10 mouse cellular contexts compared by ENCODE assay signal in genomic region chr12:101875107-101875506, GRCm38 (mm10). TPM values are rescaled to one million over a fixed set of nuclear protein-coding genes. Genes with fewer than 3 reads are reported as not detected.
DNase-seq lines count a peak whose midpoint lies in the region; ATAC-seq lines count a peak whose summit lies in the region.
"Had no signal": no experiment of that assay in that cellular context is flagged by ENCODE, and none has a peak within 500 bp of the region (broad histone marks: within the 10 kb centered on the region; RNA-seq: fewer than 3 reads in every experiment).

No protein-coding gene starts in this region.

- no peaks in the 10 kb centered on the region for H3K4me1 ChIP-seq in hindbrain, embryonic 11.5 days (replicated peaks; ENCODE audit: control insufficient read depth, insufficient read depth, low read length)
- no peaks in the 10 kb centered on the region for H3K4me1 ChIP-seq in hindbrain, embryonic 12.5 days
- no peaks in the 10 kb centered on the region for H3K4me1 ChIP-seq in embryonic facial prominence, embryonic 14.5 days (ENCODE audit: control insufficient read depth, insufficient read depth, low read length)
- H3K4me1 ChIP-seq: kidney, embryonic 15.5 days had no signal

- H3K4me3 ChIP-seq in hindbrain, embryonic 11.5 days (ENCODE audit: low read depth, low read length) = no peak overlapping the region
- no peak overlapping the region for H3K4me3 ChIP-seq in hindbrain, embryonic 12.5 days
- H3K4me3 ChIP-seq in embryonic facial prominence, embryonic 14.5 days (ENCODE audit: low read depth, low read length) = no peak overlapping the region
- H3K4me3 ChIP-seq: kidney, embryonic 15.5 days had no signal

- peaks cover 2% of the 10 kb centered on the region; the same call in 1 of the 2 replicates for H3K36me3 ChIP-seq in hindbrain, embryonic 11.5 days (ENCODE audit: control insufficient read depth, insufficient read depth, low read length)
- peaks cover 27% of the 10 kb centered on the region for H3K36me3 ChIP-seq in hindbrain, embryonic 12.5 days
- H3K36me3 ChIP-seq in embryonic facial prominence, embryonic 14.5 days (ENCODE audit: control insufficient read depth, insufficient read depth, low read length) = peaks cover 64% of the 10 kb centered on the region

- H3K27ac ChIP-seq in hindbrain, embryonic 11.5 days (ENCODE audit: low read depth, low read length) = no peak overlapping the region
- no peak overlapping the region for H3K27ac ChIP-seq in hindbrain, embryonic 12.5 days
- H3K27ac ChIP-seq in embryonic facial prominence, embryonic 14.5 days (replicated peaks; ENCODE audit: low read depth, low read length) = no peak overlapping the region
- H3K27ac ChIP-seq: kidney, embryonic 15.5 days had no signal

- no peak overlapping the region for H3K4me2 ChIP-seq in hindbrain, embryonic 11.5 days (replicated peaks; ENCODE audit: low read depth, low read length)
- no peak overlapping the region for H3K4me2 ChIP-seq in hindbrain, embryonic 12.5 days (replicated peaks)
- H3K4me2 ChIP-seq in embryonic facial prominence, embryonic 14.5 days (ENCODE audit: low read depth, low read length) = no peak overlapping the region
- H3K4me2 ChIP-seq: kidney, embryonic 15.5 days had no signal

- ATAC-seq in hindbrain, embryonic 11.5 days (ENCODE audit: low FRiP score) = no peak
- no peak for ATAC-seq in hindbrain, embryonic 12.5 days (ENCODE audit: low FRiP score)
- ATAC-seq in embryonic facial prominence, embryonic 14.5 days (ENCODE audit: low read depth) = no peak
- no peak for ATAC-seq in frontal cortex, adult (ENCODE audit: low TSS enrichment)

- WGBS in hindbrain, embryonic 11.5 days = 89% methylated on average over 1 of the region's 1 CpGs
- WGBS in hindbrain, embryonic 12.5 days = 76% methylated on average over 1 of the region's 1 CpGs
- 62% methylated on average over 1 of the region's 1 CpGs for WGBS in embryonic facial prominence, embryonic 14.5 days

- no peaks in the 10 kb centered on the region for H3K9me3 ChIP-seq in hindbrain, embryonic 11.5 days (ENCODE audit: control insufficient read depth, low read length)
- no peaks in the 10 kb centered on the region for H3K9me3 ChIP-seq in hindbrain, embryonic 12.5 days (replicated peaks)
- H3K9me3 ChIP-seq in embryonic facial prominence, embryonic 14.5 days (ENCODE audit: control insufficient read depth, low read length) = no peaks in the 10 kb centered on the region
- H3K9me3 ChIP-seq: kidney, embryonic 15.5 days had no signal

- DNase-seq in hindbrain, embryonic 11.5 days (ENCODE audit: low spot score) = peak; percentile 44
- DNase-seq in thymus, postnatal 0 days (ENCODE audit: low spot score) = peak; percentile 45
- no peak for DNase-seq in thymus, adult 18-20 months
- DNase-seq in embryonic facial prominence, embryonic 14.5 days (ENCODE audit: low spot score) = peak; percentile 59
- no peak for DNase-seq in layer of hippocampus, postnatal 36 days
- DNase-seq in urinary bladder, adult 18-20 months (ENCODE audit: low spot score in 2 of 2) = no peak
- DNase-seq: adrenal gland, adult 2 months had no signal

- H3K27me3 ChIP-seq in hindbrain, embryonic 11.5 days (ENCODE audit: control insufficient read depth, insufficient read depth, low read length) = no peaks in the 10 kb centered on the region
- H3K27me3 ChIP-seq in hindbrain, embryonic 12.5 days = no peaks in the 10 kb centered on the region
- no peaks in the 10 kb centered on the region for H3K27me3 ChIP-seq in embryonic facial prominence, embryonic 14.5 days (replicated peaks; ENCODE audit: control insufficient read depth, insufficient read depth, low read length)
- H3K27me3 ChIP-seq: kidney, embryonic 15.5 days had no signal

- no peak overlapping the region for H3K9ac ChIP-seq in hindbrain, embryonic 11.5 days (ENCODE audit: low read depth, low read length)
- H3K9ac ChIP-seq in hindbrain, embryonic 12.5 days = no peak overlapping the region
- no peak overlapping the region for H3K9ac ChIP-seq in embryonic facial prominence, embryonic 14.5 days (ENCODE audit: low read depth, low read length)
- H3K9ac ChIP-seq: kidney, embryonic 15.5 days had no signal

RNA-seq across cellular contexts. Expression of gene Trip11, which starts 38.0 kb away (rescaled TPM):
- 15.6 and 28.1 TPM in 2 replicates for polyA plus RNA-seq in hindbrain, embryonic 11.5 days (2014; fragmentation: Nextera tagmentation; extraction: Ambion mirVana)
- polyA plus RNA-seq in hindbrain, embryonic 12.5 days (2016; fragmentation: Nextera tagmentation; extraction: Ambion mirVana) = 25.7 and 28.5 TPM in 2 replicates
- polyA plus RNA-seq in thymus, postnatal 0 days (2015; fragmentation: Nextera tagmentation; extraction: Ambion mirVana) = 28.0 and 35.6 TPM in 2 replicates
- polyA plus RNA-seq in embryonic facial prominence, embryonic 14.5 days (2014; fragmentation: Nextera tagmentation; extraction: Ambion mirVana) = 22.2 and 26.0 TPM in 2 replicates
- total RNA-seq in layer of hippocampus, postnatal 36 days (2021) = 10 to 100 TPM; 33.4 to 35.2 TPM

RNA-seq across cellular contexts. Expression of gene Fbln5, which starts 56.3 kb away (rescaled TPM):
- polyA plus RNA-seq in hindbrain, embryonic 11.5 days (2014; fragmentation: Nextera tagmentation; extraction: Ambion mirVana) = 11.9 and 15.7 TPM in 2 replicates
- polyA plus RNA-seq in hindbrain, embryonic 12.5 days (2016; fragmentation: Nextera tagmentation; extraction: Ambion mirVana) = 24.4 and 30.6 TPM in 2 replicates
- polyA plus RNA-seq in thymus, postnatal 0 days (2015; fragmentation: Nextera tagmentation; extraction: Ambion mirVana) = 22.5 and 30.4 TPM in 2 replicates
- polyA plus RNA-seq in embryonic facial prominence, embryonic 14.5 days (2014; fragmentation: Nextera tagmentation; extraction: Ambion mirVana) = 143 and 156 TPM in 2 replicates
- 1 to 10 TPM; 3.4 to 4.9 TPM for total RNA-seq in layer of hippocampus, postnatal 36 days (2021)

Comparison
In these comparisons a context has a peak if more than half of its experiments do, and no peak if none do; other contexts are left out.
1. DNase-seq: peak in hindbrain, embryonic 11.5 days (single experiment), thymus, postnatal 0 days (single experiment) and embryonic facial prominence, embryonic 14.5 days (single experiment); none in thymus, adult 18-20 months (0 of 2), layer of hippocampus, postnatal 36 days (0 of 2) and urinary bladder, adult 18-20 months (0 of 2).